Mouse (Mus musculus): Measurements from ENCODE around the gene Rtp3. TPM values are rescaled to one million over a fixed set of nuclear protein-coding genes. Genes with fewer than 3 reads are reported as not detected.

Rtp3 gene
- polyA plus RNA-seq, 1 experiment from 2014 or later, result 0.29 TPM

DNA sequence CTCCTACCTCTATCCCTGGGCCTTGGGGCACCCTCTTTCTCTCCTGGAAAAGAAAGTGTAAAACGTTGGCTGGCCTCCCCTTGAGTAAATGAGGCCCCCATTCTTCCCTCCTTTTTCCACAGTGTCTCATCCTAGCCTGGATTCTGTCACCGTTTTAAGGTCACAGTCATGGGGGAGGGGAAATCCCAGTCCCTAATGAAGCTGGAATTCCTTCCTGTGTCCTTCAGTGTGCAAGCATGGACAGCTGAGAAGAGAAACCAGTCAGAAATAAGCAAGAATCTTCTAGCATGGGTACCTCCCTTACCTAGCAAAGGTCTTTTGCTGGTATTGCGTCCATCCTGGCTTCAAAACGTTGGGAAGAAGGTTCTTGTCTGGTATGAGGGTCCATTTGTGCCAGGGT is 1.2 kb downstream of the Rtp3 start:
- no peak overlapping the region for H3K4me3 ChIP-seq (ENCODE audit: low read depth, low read length)

DNA sequence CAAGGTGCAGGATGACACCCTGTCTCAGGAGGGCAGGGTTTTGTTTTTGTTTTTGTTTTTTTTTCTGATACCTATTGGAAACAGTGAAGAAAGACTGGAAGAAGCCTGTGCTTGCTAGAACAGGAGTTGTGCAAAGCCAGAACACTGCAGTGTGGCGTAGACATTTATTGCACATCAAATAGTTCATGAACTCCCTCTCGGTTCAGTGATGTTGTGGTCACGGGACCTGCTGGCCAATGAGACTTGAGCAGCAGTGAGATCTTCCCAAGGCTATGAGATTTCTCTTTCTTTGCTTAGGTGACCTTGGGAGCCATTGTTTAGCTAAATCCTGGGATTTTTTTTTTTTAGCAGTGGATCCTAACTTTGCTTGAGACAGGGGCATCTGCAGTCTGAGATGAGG is 2.3 kb downstream of the Rtp3 start:
- no peak overlapping the region for H3K4me3 ChIP-seq (ENCODE audit: low read depth, low read length)
- no peak overlapping the region for H3K9ac ChIP-seq (ENCODE audit: low read depth, low read length)
- H3K36me3 ChIP-seq (ENCODE audit: control insufficient read depth, insufficient read depth, low read length), result no peaks in the 10 kb centered on the region
- 73% methylated on average over 3 of the region's 3 CpGs for WGBS (ENCODE audit: insufficient replicate concordance)
- no peak overlapping the region for H3K4me2 ChIP-seq
- ATAC-seq (replicated peaks; ENCODE audit: insufficient number of reproducible peaks, low FRiP score, low TSS enrichment), result no peak
- H3K27ac ChIP-seq (ENCODE audit: low read depth, low read length), result no peak overlapping the region
- H3K4me1 ChIP-seq (ENCODE audit: control insufficient read depth, insufficient read depth, low read length), result peaks cover 5% of the 10 kb centered on the region; the same call in 1 of the 2 replicates
- no peaks in the 10 kb centered on the region for H3K27me3 ChIP-seq (ENCODE audit: control insufficient read depth, insufficient read depth, low read length)
- H3K9me3 ChIP-seq (replicated peaks; ENCODE audit: control insufficient read depth, low read length), result no peaks in the 10 kb centered on the region

More for the DNA sequence above, 1.2 kb downstream of the Rtp3 start:
- Histone ChIP-seq H3K4me1 (ENCODE audit: control insufficient read depth, insufficient read depth, low read length) (peaks cover 5% of the 10 kb centered on the region), H3K9me3 (replicated peaks; ENCODE audit: control insufficient read depth, low read length) (no peaks in the 10 kb centered on the region), H3K36me3 (ENCODE audit: control insufficient read depth, insufficient read depth, low read length) (no peaks in the 10 kb centered on the region), H3K4me2 (no peak overlapping the region), H3K9ac (ENCODE audit: low read depth, low read length) (no peak overlapping the region), H3K27me3 (ENCODE audit: control insufficient read depth, insufficient read depth, low read length) (no peaks in the 10 kb centered on the region), H3K27ac (ENCODE audit: low read depth, low read length) (no peak overlapping the region)
- WGBS (ENCODE audit: insufficient replicate concordance), result 56% methylated on average over 4 of the region's 4 CpGs
- no peak for ATAC-seq (replicated peaks; ENCODE audit: insufficient number of reproducible peaks, low FRiP score, low TSS enrichment)

DNA sequence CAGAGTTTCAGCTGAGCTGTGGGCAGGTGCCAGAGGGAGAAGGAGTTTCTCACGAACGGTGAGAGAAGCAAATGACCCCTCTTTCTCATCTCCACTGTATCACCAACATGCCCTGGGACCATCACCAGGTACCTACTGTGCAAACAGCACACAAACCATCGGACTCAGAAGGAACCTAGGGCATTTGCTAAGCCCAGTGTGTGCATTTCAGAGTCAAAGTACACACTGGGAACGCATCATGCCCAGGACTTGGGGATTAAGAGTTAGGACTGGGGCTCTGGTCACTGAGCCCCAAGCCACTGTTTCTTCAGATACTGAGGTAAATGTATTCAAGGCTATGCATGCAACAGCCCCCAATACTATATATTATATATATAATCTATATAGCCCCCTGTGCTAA is 3.1 kb downstream of the Rtp3 start:
- WGBS (ENCODE audit: insufficient replicate concordance), result 68% methylated on average over 4 of the region's 4 CpGs

DNA sequence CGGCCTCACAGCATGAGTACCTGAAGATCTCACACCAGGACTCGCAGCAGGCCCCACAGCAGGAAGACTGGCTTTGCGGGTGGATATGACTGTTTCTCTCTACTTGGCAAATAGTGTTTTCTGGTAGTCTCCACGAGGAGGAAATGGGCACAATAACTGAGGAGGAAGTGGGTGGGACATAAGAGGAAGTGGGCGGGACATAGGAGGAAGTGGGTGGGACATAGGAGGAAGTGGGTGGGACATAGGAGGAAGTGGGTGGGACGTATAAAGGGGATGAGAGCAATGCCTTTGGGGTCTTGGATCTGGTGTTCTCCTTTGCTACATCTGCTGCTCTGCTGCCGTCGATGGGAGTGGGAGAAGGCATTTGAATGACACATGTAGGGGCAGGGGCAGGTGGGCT is 4.4 kb downstream of the Rtp3 start:
- H3K4me3 ChIP-seq (ENCODE audit: low read depth, low read length), result no peak overlapping the region
- H3K9me3 ChIP-seq (replicated peaks; ENCODE audit: control insufficient read depth, low read length), result no peaks in the 10 kb centered on the region
- no peaks in the 10 kb centered on the region for H3K36me3 ChIP-seq (ENCODE audit: control insufficient read depth, insufficient read depth, low read length)
- no peak overlapping the region for H3K4me2 ChIP-seq
- WGBS (ENCODE audit: insufficient replicate concordance), result 83% methylated on average over 8 of the region's 8 CpGs
- no peaks in the 10 kb centered on the region for H3K27me3 ChIP-seq (ENCODE audit: control insufficient read depth, insufficient read depth, low read length)
- no peak for ATAC-seq (replicated peaks; ENCODE audit: insufficient number of reproducible peaks, low FRiP score, low TSS enrichment)
- H3K27ac ChIP-seq (ENCODE audit: low read depth, low read length), result no peak overlapping the region
- H3K9ac ChIP-seq (ENCODE audit: low read depth, low read length), result no peak overlapping the region
- H3K4me1 ChIP-seq (ENCODE audit: control insufficient read depth, insufficient read depth, low read length), result peaks cover 5% of the 10 kb centered on the region; the same call in 1 of the 2 replicates

More for the DNA sequence above, 3.1 kb downstream of the Rtp3 start:
- no peak for ATAC-seq (replicated peaks; ENCODE audit: insufficient number of reproducible peaks, low FRiP score, low TSS enrichment)
- H3K36me3 ChIP-seq (ENCODE audit: control insufficient read depth, insufficient read depth, low read length), result no peaks in the 10 kb centered on the region
- no peak overlapping the region for H3K4me2 ChIP-seq
- no peak overlapping the region for H3K4me3 ChIP-seq (ENCODE audit: low read depth, low read length)
- H3K4me1 ChIP-seq (ENCODE audit: control insufficient read depth, insufficient read depth, low read length), result peaks cover 5% of the 10 kb centered on the region; the same call in 1 of the 2 replicates
- no peaks in the 10 kb centered on the region for H3K27me3 ChIP-seq (ENCODE audit: control insufficient read depth, insufficient read depth, low read length)
- no peak overlapping the region for H3K9ac ChIP-seq (ENCODE audit: low read depth, low read length)
- H3K9me3 ChIP-seq (replicated peaks; ENCODE audit: control insufficient read depth, low read length), result no peaks in the 10 kb centered on the region
- H3K27ac ChIP-seq (ENCODE audit: low read depth, low read length), result no peak overlapping the region

DNA sequence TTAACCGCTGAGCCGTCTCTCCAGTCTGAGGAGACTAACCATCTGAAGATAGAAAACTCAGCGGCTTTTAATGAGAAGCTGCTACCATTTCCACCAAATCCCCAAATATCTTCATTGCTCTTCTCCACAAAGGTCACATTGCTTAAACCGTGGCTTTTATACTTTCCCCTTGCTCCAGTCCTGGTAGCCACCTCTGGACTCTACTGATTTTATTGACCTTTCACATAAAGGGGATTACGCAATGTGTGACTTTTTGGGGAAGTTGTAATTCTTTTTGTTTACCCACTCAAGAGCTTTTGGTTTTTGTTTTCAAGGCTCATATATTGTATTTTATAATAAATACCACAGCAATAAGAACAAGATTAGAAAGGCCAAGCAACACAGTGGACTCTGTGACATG is 4.8 kb downstream of the Rtp3 start:
- Histone ChIP-seq H3K9me3 (replicated peaks; ENCODE audit: control insufficient read depth, low read length) (no peaks in the 10 kb centered on the region), H3K9ac (ENCODE audit: low read depth, low read length) (no peak overlapping the region), H3K4me3 (ENCODE audit: low read depth, low read length) (no peak overlapping the region), H3K27me3 (ENCODE audit: control insufficient read depth, insufficient read depth, low read length) (no peaks in the 10 kb centered on the region), H3K4me2 (no peak overlapping the region), H3K27ac (ENCODE audit: low read depth, low read length) (no peak overlapping the region), H3K36me3 (ENCODE audit: control insufficient read depth, insufficient read depth, low read length) (no peaks in the 10 kb centered on the region), H3K4me1 (ENCODE audit: control insufficient read depth, insufficient read depth, low read length) (peaks cover 5% of the 10 kb centered on the region; the same call in 1 of the 2 replicates)
- WGBS (ENCODE audit: insufficient replicate concordance), result 88% methylated on average over 5 of the region's 5 CpGs
- ATAC-seq (replicated peaks; ENCODE audit: insufficient number of reproducible peaks, low FRiP score, low TSS enrichment), result no peak

DNA sequence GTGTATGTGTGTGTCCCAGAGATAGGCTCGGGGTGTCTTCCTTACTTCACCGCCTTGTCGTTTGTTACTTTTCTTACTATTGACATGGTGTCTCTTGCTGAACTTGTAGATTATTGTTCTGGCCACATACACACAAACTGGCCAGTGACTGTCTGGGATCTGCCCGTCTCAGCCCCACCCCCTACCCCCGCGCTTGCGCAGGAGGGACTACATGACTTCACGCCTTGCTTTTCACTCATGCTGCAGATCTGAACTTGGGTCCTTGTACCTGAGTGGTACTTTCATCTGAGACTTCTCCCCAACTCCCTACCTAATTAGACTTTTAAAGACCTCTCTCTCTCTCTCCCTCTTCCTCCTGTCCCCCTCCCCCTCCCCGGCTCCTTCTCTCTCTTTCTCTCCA is 6.3 kb downstream of the Rtp3 start:
- no peak for ATAC-seq (replicated peaks; ENCODE audit: insufficient number of reproducible peaks, low FRiP score, low TSS enrichment)
- no peak overlapping the region for H3K4me3 ChIP-seq (ENCODE audit: low read depth, low read length)
- 87% methylated on average over 9 of the region's 9 CpGs for WGBS (ENCODE audit: insufficient replicate concordance)

DNA sequence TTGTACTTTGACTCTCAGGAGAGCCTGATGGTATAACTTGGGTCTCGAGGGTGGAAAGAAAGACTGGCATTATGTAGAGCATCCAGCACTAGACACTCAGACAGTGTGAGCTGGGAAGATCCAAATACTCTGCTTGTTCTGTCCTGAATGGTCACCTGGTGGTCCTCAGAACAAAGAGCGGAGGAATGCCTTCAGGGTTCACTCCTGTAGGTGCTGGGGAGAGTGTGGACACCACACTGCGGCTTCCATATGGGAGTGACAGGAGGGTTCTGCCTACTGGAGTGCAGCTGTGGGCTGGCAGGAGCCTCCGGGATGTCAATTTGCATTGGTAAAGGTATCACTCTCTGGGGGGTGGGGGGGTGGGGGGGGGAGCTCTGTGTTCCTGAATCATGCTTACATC is 8.0 kb downstream of the Rtp3 start:
- ATAC-seq (replicated peaks; ENCODE audit: insufficient number of reproducible peaks, low FRiP score, low TSS enrichment), result no peak
- 67% methylated on average over 4 of the region's 4 CpGs for WGBS (ENCODE audit: insufficient replicate concordance)

More for the DNA sequence above, 6.3 kb downstream of the Rtp3 start:
- Histone ChIP-seq H3K9me3 (replicated peaks; ENCODE audit: control insufficient read depth, low read length) (no peaks in the 10 kb centered on the region), H3K36me3 (ENCODE audit: control insufficient read depth, insufficient read depth, low read length) (no peaks in the 10 kb centered on the region), H3K9ac (ENCODE audit: low read depth, low read length) (no peak overlapping the region), H3K4me1 (ENCODE audit: control insufficient read depth, insufficient read depth, low read length) (peaks cover 3% of the 10 kb centered on the region; the same call in 1 of the 2 replicates), H3K4me2 (no peak overlapping the region), H3K27ac (ENCODE audit: low read depth, low read length) (no peak overlapping the region), H3K27me3 (ENCODE audit: control insufficient read depth, insufficient read depth, low read length) (no peaks in the 10 kb centered on the region)

DNA sequence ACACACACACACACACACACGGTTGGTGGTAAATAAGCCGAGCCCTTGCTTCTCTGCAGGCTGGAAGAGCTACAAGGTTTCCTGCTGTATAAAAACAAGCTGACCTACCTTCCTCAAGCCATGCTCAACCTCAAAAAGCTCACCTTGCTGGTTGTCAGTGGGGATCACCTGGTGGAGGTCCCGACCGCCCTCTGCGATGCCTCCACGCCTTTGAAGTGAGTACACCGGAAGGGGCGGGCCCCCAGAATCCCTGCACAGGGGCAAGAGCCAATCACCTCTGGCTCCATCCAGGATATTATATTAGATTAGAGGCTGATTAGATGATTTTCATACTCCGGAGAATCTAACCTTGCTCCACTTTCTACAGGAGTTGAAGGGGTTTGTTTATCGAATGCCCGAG is 11.0 kb downstream of the Rtp3 start:
- no peaks in the 10 kb centered on the region for H3K9me3 ChIP-seq (replicated peaks; ENCODE audit: control insufficient read depth, low read length)
- no peaks in the 10 kb centered on the region for H3K27me3 ChIP-seq (ENCODE audit: control insufficient read depth, insufficient read depth, low read length)
- no peak overlapping the region for H3K4me2 ChIP-seq
- no peaks in the 10 kb centered on the region for H3K36me3 ChIP-seq (ENCODE audit: control insufficient read depth, insufficient read depth, low read length)
- no peaks in the 10 kb centered on the region for H3K4me1 ChIP-seq (ENCODE audit: control insufficient read depth, insufficient read depth, low read length)
- no peak overlapping the region for H3K4me3 ChIP-seq (ENCODE audit: low read depth, low read length)
- no peak overlapping the region for H3K9ac ChIP-seq (ENCODE audit: low read depth, low read length)
- 89% methylated on average over 11 of the region's 11 CpGs for WGBS (ENCODE audit: insufficient replicate concordance)
- ATAC-seq (replicated peaks; ENCODE audit: insufficient number of reproducible peaks, low FRiP score, low TSS enrichment), result no peak
- H3K27ac ChIP-seq (ENCODE audit: low read depth, low read length), result no peak overlapping the region

More for the DNA sequence above, 8.0 kb downstream of the Rtp3 start:
- no peak overlapping the region for H3K27ac ChIP-seq (ENCODE audit: low read depth, low read length)
- H3K9me3 ChIP-seq (replicated peaks; ENCODE audit: control insufficient read depth, low read length), result no peaks in the 10 kb centered on the region
- H3K4me2 ChIP-seq, result no peak overlapping the region
- no peak overlapping the region for H3K4me3 ChIP-seq (ENCODE audit: low read depth, low read length)
- H3K9ac ChIP-seq (ENCODE audit: low read depth, low read length), result no peak overlapping the region
- H3K36me3 ChIP-seq (ENCODE audit: control insufficient read depth, insufficient read depth, low read length), result no peaks in the 10 kb centered on the region
- H3K27me3 ChIP-seq (ENCODE audit: control insufficient read depth, insufficient read depth, low read length), result no peaks in the 10 kb centered on the region
- H3K4me1 ChIP-seq (ENCODE audit: control insufficient read depth, insufficient read depth, low read length), result no peaks in the 10 kb centered on the region

DNA sequence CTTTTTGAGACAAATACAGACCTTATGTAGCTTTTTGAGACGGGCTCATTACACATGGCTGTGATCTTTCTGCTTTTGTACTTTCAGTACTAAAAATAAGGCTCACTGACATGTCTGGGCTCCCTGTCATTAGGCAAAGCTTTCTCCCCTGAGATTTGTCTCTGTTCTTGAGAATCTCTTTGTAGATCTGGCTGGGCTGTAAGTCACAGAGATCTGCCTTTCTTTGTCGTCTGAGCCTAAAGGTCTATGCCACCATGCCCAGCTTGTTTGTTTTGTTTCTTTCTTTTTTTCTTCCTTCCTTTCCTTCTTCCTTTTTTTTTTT is 24.5 kb downstream of the Rtp3 start:
- no peaks in the 10 kb centered on the region for H3K36me3 ChIP-seq (ENCODE audit: control insufficient read depth, insufficient read depth, low read length)
- H3K9ac ChIP-seq (ENCODE audit: low read depth, low read length), result no peak overlapping the region
- H3K4me3 ChIP-seq (ENCODE audit: low read depth, low read length), result no peak overlapping the region
- H3K9me3 ChIP-seq (replicated peaks; ENCODE audit: control insufficient read depth, low read length), result no peaks in the 10 kb centered on the region
- WGBS (ENCODE audit: insufficient replicate concordance), result 73% methylated on average over 2 of the region's 2 CpGs
- no peaks in the 10 kb centered on the region for H3K27me3 ChIP-seq (ENCODE audit: control insufficient read depth, insufficient read depth, low read length)
- no peaks in the 10 kb centered on the region for H3K4me1 ChIP-seq (ENCODE audit: control insufficient read depth, insufficient read depth, low read length)
- H3K27ac ChIP-seq (ENCODE audit: low read depth, low read length), result no peak overlapping the region
- no peak for ATAC-seq (replicated peaks; ENCODE audit: insufficient number of reproducible peaks, low FRiP score, low TSS enrichment)
- no peak overlapping the region for H3K4me2 ChIP-seq

Measured in heart, embryonic 11.5 days (tissue).